Mouse (Mus musculus) cerebellum, postnatal 25 days (tissue): ENCODE measurements around the gene Srebf1.
A peak's percentile ranks its signal among the peaks of the same experiment; 100 is the strongest.

Source experiments
- DNase-seq, 2 experiments: peaks; one replicate each; pipeline ENCODE4 v3.0.0; 2021; ENCODE audit warnings: mixed read lengths in 2 of 2

Srebf1 gene

GRCm38 (mm10) chr11:60222469-60223236 lies at the start of gene Srebf1:
Srebf1 (minus strand) TSS chr11:60222581.
- peak; percentile 62 to 77 for DNase-seq

GRCm38 (mm10) chr11:60268563-60268962 lies 46.2 kb upstream of the Srebf1 start:
- no peak for DNase-seq

- DNase-seq: peak; percentile 51 to 58
Observed at GRCm38 (mm10) chr11:60265271-60265985, 43.0 kb upstream of the Srebf1 start.

- DNase-seq: peak; percentile 86 to 87
Observed at GRCm38 (mm10) chr11:60264651-60265050, 42.3 kb upstream of the Srebf1 start.

- no peak for DNase-seq
Observed at GRCm38 (mm10) chr11:60262396-60262795, 40.0 kb upstream of the Srebf1 start.

- DNase-seq: no peak
Observed at GRCm38 (mm10) chr11:60260743-60261142, 38.4 kb upstream of the Srebf1 start.

GRCm38 (mm10) chr11:60257696-60258095 lies 35.3 kb upstream of the Srebf1 start:
- DNase-seq: no peak

GRCm38 (mm10) chr11:60256713-60257112 lies 34.3 kb upstream of the Srebf1 start:
- no peak for DNase-seq

GRCm38 (mm10) chr11:60256176-60256681 lies 33.8 kb upstream of the Srebf1 start:
- DNase-seq: peak; percentile 92 to 95

GRCm38 (mm10) chr11:60255639-60256038 lies 33.3 kb upstream of the Srebf1 start:
- DNase-seq: no peak

- no peak for DNase-seq
Observed at GRCm38 (mm10) chr11:60255181-60255580, 32.8 kb upstream of the Srebf1 start.

- peak; percentile 54 to 66 for DNase-seq
Observed at GRCm38 (mm10) chr11:60254308-60254707, 31.9 kb upstream of the Srebf1 start.

GRCm38 (mm10) chr11:60253546-60253945 lies 31.2 kb upstream of the Srebf1 start:
- no peak for DNase-seq

GRCm38 (mm10) chr11:60250971-60251643 lies 28.7 kb upstream of the Srebf1 start:
- DNase-seq: peak; percentile 49 to 73

GRCm38 (mm10) chr11:60249885-60250284 lies 27.5 kb upstream of the Srebf1 start:
- DNase-seq: no peak

- DNase-seq: no peak
Observed at GRCm38 (mm10) chr11:60248596-60249404, 26.4 kb upstream of the Srebf1 start.

GRCm38 (mm10) chr11:60247753-60248550 lies 25.6 kb upstream of the Srebf1 start:
- peak; percentile 63 to 76 for DNase-seq

GRCm38 (mm10) chr11:60246077-60246476 lies 23.7 kb upstream of the Srebf1 start:
- peak; percentile 50 to 56 for DNase-seq

GRCm38 (mm10) chr11:60244503-60245143 lies 22.2 kb upstream of the Srebf1 start:
- no peak for DNase-seq

- no peak for DNase-seq
Observed at GRCm38 (mm10) chr11:60240509-60240908, 18.1 kb upstream of the Srebf1 start.

- DNase-seq: no peak
Observed at GRCm38 (mm10) chr11:60235351-60235750, 13.0 kb upstream of the Srebf1 start.
